Mouse (Mus musculus): ENCODE data around the gene Abcd3. TPM values are rescaled to one million over a fixed set of nuclear protein-coding genes. Genes with fewer than 3 reads are reported as not detected.

The Abcd3 gene
- total RNA-seq (2021) = 10 to 100 TPM; 66.0 to 67.7 TPM

GRCm38 (mm10) chr3:121814877-121815548 is at the start of gene Abcd3:
Gene Abcd3 (minus strand): TSS chr3:121815302.
- peak; percentile 93 for DNase-seq

GRCm38 (mm10) chr3:121859142-121859541 is 44.0 kb upstream of the Abcd3 start:
- DNase-seq = no peak

- no peak for DNase-seq
Measured at GRCm38 (mm10) chr3:121856131-121856530, 41.0 kb upstream of the Abcd3 start.

- no peak for DNase-seq
Measured at GRCm38 (mm10) chr3:121853781-121854520, 38.8 kb upstream of the Abcd3 start.

GRCm38 (mm10) chr3:121852074-121852826 is 37.1 kb upstream of the Abcd3 start:
- DNase-seq = no peak

- DNase-seq = no peak
Measured at GRCm38 (mm10) chr3:121851006-121851405, 35.9 kb upstream of the Abcd3 start.

- no peak for DNase-seq
Measured at GRCm38 (mm10) chr3:121850381-121850780, 35.3 kb upstream of the Abcd3 start.

- no peak for DNase-seq
Measured at GRCm38 (mm10) chr3:121847296-121847695, 32.2 kb upstream of the Abcd3 start.

- no peak for DNase-seq
Measured at GRCm38 (mm10) chr3:121844658-121845057, 29.6 kb upstream of the Abcd3 start.

- no peak for DNase-seq
Measured at GRCm38 (mm10) chr3:121844013-121844412, 28.9 kb upstream of the Abcd3 start.

GRCm38 (mm10) chr3:121843254-121843653 is 28.2 kb upstream of the Abcd3 start:
- no peak for DNase-seq

- DNase-seq = no peak
Measured at GRCm38 (mm10) chr3:121842306-121842860, 27.3 kb upstream of the Abcd3 start.

GRCm38 (mm10) chr3:121841412-121842014 is 26.4 kb upstream of the Abcd3 start:
- DNase-seq = peak; percentile 7

- DNase-seq = no peak
Measured at GRCm38 (mm10) chr3:121840351-121840750, 25.2 kb upstream of the Abcd3 start.

- no peak for DNase-seq
Measured at GRCm38 (mm10) chr3:121834732-121835131, 19.6 kb upstream of the Abcd3 start.

GRCm38 (mm10) chr3:121834250-121834649 is 19.1 kb upstream of the Abcd3 start:
- no peak for DNase-seq

- DNase-seq = no peak
Measured at GRCm38 (mm10) chr3:121825092-121825491, 10.0 kb upstream of the Abcd3 start.

GRCm38 (mm10) chr3:121824319-121824718 is 9.2 kb upstream of the Abcd3 start:
- DNase-seq = no peak

- no peak for DNase-seq
Measured at GRCm38 (mm10) chr3:121822643-121823042, 7.5 kb upstream of the Abcd3 start.

- no peak for DNase-seq
Measured at GRCm38 (mm10) chr3:121821559-121822143, 6.5 kb upstream of the Abcd3 start.

GRCm38 (mm10) chr3:121819693-121820200 is 4.6 kb upstream of the Abcd3 start:
- DNase-seq = no peak

Measured in heart, postnatal 4 days (tissue).